Mouse (Mus musculus) lung, embryonic 14.5 days (tissue): ENCODE data around the gene Olfr353. TPM values are rescaled to one million over a fixed set of nuclear protein-coding genes. Genes with fewer than 3 reads are reported as not detected.

ENCODE experiments used
- ATAC-seq: fragments of 200-750 bp; cut with Nextera tagmentation; 2 replicates; pipeline ENCODE4 v1.8.0; 2017; ENCODE audit warnings: mild to moderate bottlenecking, moderate TSS enrichment, moderate library complexity; ENCODE audit not compliant: insufficient read depth
- DNase-seq: peaks from one replicate; pipeline ENCODE4 v3.0.0-alpha.2; 2015
- H3K27ac ChIP-seq: fragments of 300-500 bp; sonication (generic); 2 replicates; pipeline ENCODE4 v1.5.1; 2014; ENCODE audit warnings: low read depth, mild to moderate bottlenecking, moderate library complexity
- H3K27me3 ChIP-seq: fragments of 300-500 bp; sonication (generic); 2 replicates; pipeline ENCODE4 v1.6.1; 2014; ENCODE audit warnings: low read length, control low read depth; ENCODE audit not compliant: insufficient read depth
- H3K36me3 ChIP-seq: fragments of 300-500 bp; sonication (generic); 2 replicates; pipeline ENCODE4 v1.6.1; 2014; ENCODE audit warnings: control low read depth; ENCODE audit not compliant: insufficient read depth
- H3K4me1 ChIP-seq: fragments of 300-500 bp; sonication (generic); 2 replicates; pipeline ENCODE4 v1.6.1; 2014; ENCODE audit warnings: antibody characterized with exemption, control low read depth; ENCODE audit not compliant: insufficient read depth
- H3K4me2 ChIP-seq: fragments of 300-500 bp; sonication (generic); 2 replicates; pipeline ENCODE4 v1.6.1; 2014; ENCODE audit warnings: mild to moderate bottlenecking
- H3K4me3 ChIP-seq: fragments of 300-500 bp; sonication (generic); 2 replicates; pipeline ENCODE4 v1.5.1; 2014; ENCODE audit warnings: low read depth, low read length
- H3K9ac ChIP-seq: fragments of 300-500 bp; sonication (generic); 2 replicates; pipeline ENCODE4 v1.6.1; 2014
- H3K9me3 ChIP-seq: fragments of 300-500 bp; sonication (generic); 2 replicates; pipeline ENCODE4 v1.6.1; 2016; ENCODE audit warnings: low read depth, low read length, control low read depth
- CTCF ChIP-seq: IDR thresholded peaks from 2 replicates; pipeline ENCODE4 v1.5.1; 2016; ENCODE audit warnings: antibody characterized with exemption, low read depth
- WGBS: fragments of 180-500 bp; shearing (Covaris S2); extraction: QIAGEN DNeasy Blood & Tissue Kit; methylation state at CpG from one replicate; pipeline ENCODE4 v1.1.7; 2014; 5-methylcytosine and 5-hydroxymethylcytosine counted together
- polyA plus RNA-seq: library from polyadenylated mRNA; unstranded; fragments of >200 nt; fragmentation: Nextera tagmentation; extraction: Ambion mirVana; gene quantifications from 2 replicates; pipeline ENCODE4 v1.2.1, GENCODE M21; 2014

Olfr353 gene
- not detected in 2 replicates for polyA plus RNA-seq

- Histone ChIP-seq H3K36me3 (no peaks in the 10 kb centered on the region), H3K9ac (no peak within 1 kb of the TSS), H3K27me3 (no peaks in the 10 kb centered on the region), H3K4me1 (no peaks in the 10 kb centered on the region), H3K9me3 (no peaks in the 10 kb centered on the region), H3K4me3 (no peak within 1 kb of the TSS), H3K27ac (no peak within 1 kb of the TSS), H3K4me2 (no peak within 1 kb of the TSS)
- no peak for TF ChIP-seq CTCF
- ATAC-seq (no peak), DNase-seq (no peak)
Observed at GRCm38 (mm10) chr2:36892836-36893235, at the start of gene Olfr353. Olfr353 (minus strand) TSS chr2:36892936.

- WGBS, result 79% methylated on average over 2 of the region's 2 CpGs
- Histone ChIP-seq H3K4me1 (no peaks in the 10 kb centered on the region), H3K4me2 (no peak within 1 kb of the TSS), H3K36me3 (no peaks in the 10 kb centered on the region), H3K9ac (no peak within 1 kb of the TSS), H3K27me3 (no peaks in the 10 kb centered on the region), H3K9me3 (no peaks in the 10 kb centered on the region), H3K4me3 (no peak within 1 kb of the TSS), H3K27ac (no peak within 1 kb of the TSS)
- DNase-seq (no peak), ATAC-seq (no peak)
- no peak for TF ChIP-seq CTCF
Observed at GRCm38 (mm10) chr2:36936821-36937220, 44.1 kb upstream of the Olfr353 start, which contains the start of gene Olfr356. Olfr356 (plus strand) TSS chr2:36937121.

GRCm38 (mm10) chr2:36928797-36929196 lies 36.1 kb upstream of the Olfr353 start, which contains the start of gene Olfr355:
Olfr355 (minus strand) TSS chr2:36928897.
- Histone ChIP-seq H3K9me3 (no peaks in the 10 kb centered on the region), H3K4me1 (no peaks in the 10 kb centered on the region), H3K4me2 (no peak within 1 kb of the TSS), H3K4me3 (no peak within 1 kb of the TSS), H3K27ac (no peak within 1 kb of the TSS), H3K9ac (no peak within 1 kb of the TSS), H3K27me3 (no peaks in the 10 kb centered on the region), H3K36me3 (no peaks in the 10 kb centered on the region)
- DNase-seq (no peak), ATAC-seq (no peak)
- no peak for TF ChIP-seq CTCF

- no peak for ATAC-seq
- Histone ChIP-seq H3K27me3 (no peaks in the 10 kb centered on the region), H3K4me3 (no peak within 1 kb of the TSS), H3K9ac (no peak within 1 kb of the TSS), H3K4me2 (no peak within 1 kb of the TSS), H3K36me3 (no peaks in the 10 kb centered on the region), H3K9me3 (no peaks in the 10 kb centered on the region), H3K4me1 (no peaks in the 10 kb centered on the region), H3K27ac (no peak within 1 kb of the TSS)
- DNase-seq, result no peak
- TF ChIP-seq CTCF, result no peak
Observed at GRCm38 (mm10) chr2:36905380-36905779, 12.6 kb upstream of the Olfr353 start, which contains the start of gene Olfr354. Olfr354 (plus strand) TSS chr2:36905680.

- no peaks in the 10 kb centered on the region for H3K27me3 ChIP-seq
- TF ChIP-seq CTCF, result no peak
- no peak overlapping the region for H3K4me3 ChIP-seq
- H3K9me3 ChIP-seq, result no peaks in the 10 kb centered on the region
- ATAC-seq (no peak), DNase-seq (no peak)
- H3K4me2 ChIP-seq, result no peak overlapping the region
- no peaks in the 10 kb centered on the region for H3K4me1 ChIP-seq
- no peak overlapping the region for H3K27ac ChIP-seq
- no peaks in the 10 kb centered on the region for H3K36me3 ChIP-seq
- H3K9ac ChIP-seq, result no peak overlapping the region
Observed at GRCm38 (mm10) chr2:36897114-36897513, 4.4 kb upstream of the Olfr353 start.

- Histone ChIP-seq H3K4me2 (no peak within 1 kb of the TSS), H3K27me3 (no peaks in the 10 kb centered on the region), H3K4me1 (no peaks in the 10 kb centered on the region), H3K36me3 (no peaks in the 10 kb centered on the region), H3K4me3 (no peak within 1 kb of the TSS), H3K27ac (no peak within 1 kb of the TSS), H3K9ac (no peak within 1 kb of the TSS), H3K9me3 (no peaks in the 10 kb centered on the region)
- 82% methylated on average over 1 of the region's 1 CpGs for WGBS
- ATAC-seq (no peak), DNase-seq (no peak)
- TF ChIP-seq CTCF, result no peak
Observed at GRCm38 (mm10) chr2:36868160-36868559, 24.6 kb downstream of the Olfr353 start, which contains the start of gene Olfr352. Olfr352 (plus strand) TSS chr2:36868460.

- Histone ChIP-seq H3K4me1 (no peaks in the 10 kb centered on the region), H3K36me3 (no peaks in the 10 kb centered on the region), H3K9me3 (no peaks in the 10 kb centered on the region), H3K4me3 (no peak within 1 kb of the TSS), H3K27ac (no peak within 1 kb of the TSS), H3K9ac (no peak within 1 kb of the TSS), H3K27me3 (no peaks in the 10 kb centered on the region), H3K4me2 (no peak within 1 kb of the TSS)
- 71% methylated on average over 1 of the region's 1 CpGs for WGBS
- no peak for TF ChIP-seq CTCF
- DNase-seq (no peak), ATAC-seq (no peak)
Observed at GRCm38 (mm10) chr2:36862560-36862959, 30.2 kb downstream of the Olfr353 start, which contains the start of gene Olfr351. Olfr351 (minus strand) TSS chr2:36862660.

- TF ChIP-seq CTCF, result no peak
- Histone ChIP-seq H3K36me3 (no peaks in the 10 kb centered on the region), H3K27me3 (no peaks in the 10 kb centered on the region), H3K27ac (no peak within 1 kb of the TSS), H3K4me2 (no peak within 1 kb of the TSS), H3K4me3 (no peak within 1 kb of the TSS), H3K9ac (no peak within 1 kb of the TSS), H3K4me1 (no peaks in the 10 kb centered on the region), H3K9me3 (no peaks in the 10 kb centered on the region; the same call in 1 of the 2 replicates)
- DNase-seq (no peak), ATAC-seq (no peak)
- WGBS, result 83% methylated on average over 1 of the region's 1 CpGs
Observed at GRCm38 (mm10) chr2:36846010-36846409, 46.7 kb downstream of the Olfr353 start, which contains the start of gene Olfr350. Olfr350 (plus strand) TSS chr2:36846310.

Other genes with a start within 250 kb of the Olfr353 start
- gene Olfr346, start 207.1 kb downstream of the Olfr353 start, polyA plus RNA-seq, result not detected in 2 replicates
- not detected in 2 replicates for gene Olfr347, start 161.0 kb downstream of the Olfr353 start, polyA plus RNA-seq
- gene Olfr348, start 108.7 kb downstream of the Olfr353 start, polyA plus RNA-seq, result not detected in 2 replicates
- not detected in 2 replicates for gene Olfr50, start 102.4 kb downstream of the Olfr353 start, polyA plus RNA-seq
- not detected in 2 replicates for gene Olfr3, start 75.9 kb downstream of the Olfr353 start, polyA plus RNA-seq
- gene Olfr350, start 46.6 kb downstream of the Olfr353 start, polyA plus RNA-seq, result not detected in 2 replicates
- not detected in 2 replicates for gene Olfr351, start 30.3 kb downstream of the Olfr353 start, polyA plus RNA-seq
- not detected in 2 replicates for gene Olfr352, start 24.5 kb downstream of the Olfr353 start, polyA plus RNA-seq
- not detected in 2 replicates for gene Olfr354, start 12.7 kb upstream of the Olfr353 start, polyA plus RNA-seq
- not detected in 2 replicates for gene Olfr355, start 36.0 kb upstream of the Olfr353 start, polyA plus RNA-seq
- gene Olfr356, start 44.2 kb upstream of the Olfr353 start, polyA plus RNA-seq, result not detected in 2 replicates
- gene Olfr357, start 100.9 kb upstream of the Olfr353 start, polyA plus RNA-seq, result not detected in 2 replicates
- not detected in 2 replicates for gene Olfr358, start 116.4 kb upstream of the Olfr353 start, polyA plus RNA-seq
- gene Olfr360, start 172.8 kb upstream of the Olfr353 start, polyA plus RNA-seq, result not detected in 2 replicates
- not detected in 2 replicates for gene Olfr361, start 196.4 kb upstream of the Olfr353 start, polyA plus RNA-seq
- not detected in 2 replicates for gene Olfr362, start 225.0 kb upstream of the Olfr353 start, polyA plus RNA-seq
- gene Olfr364-ps1, start 246.4 kb upstream of the Olfr353 start, polyA plus RNA-seq, result not detected in 2 replicates